Mouse (Mus musculus): ENCODE measurements around the gene Frmd8. TPM values are rescaled to one million over a fixed set of nuclear protein-coding genes. Genes with fewer than 3 reads are reported as not detected.

The Frmd8 gene
- polyA plus RNA-seq, 1 experiment from 2014 or later, result 24.0 TPM

- WGBS, result 84% methylated on average over 4 of the region's 4 CpGs
- TF ChIP-seq CTCF (IDR thresholded peaks at IDR 0.05; ENCODE audit: low read depth), result no peak
- ATAC-seq, result no peak
- H3K27me3 ChIP-seq (replicated peaks; ENCODE audit: control insufficient read depth, insufficient read depth, low read length), result no peaks in the 10 kb centered on the region
- no peak overlapping the region for H3K4me3 ChIP-seq (ENCODE audit: low read depth, low read length)
- H3K4me1 ChIP-seq (replicated peaks; ENCODE audit: control insufficient read depth, insufficient read depth, low read length), result peaks cover 5% of the 10 kb centered on the region
- no peak overlapping the region for H3K9ac ChIP-seq (ENCODE audit: low read depth, low read length)
- H3K27ac ChIP-seq (ENCODE audit: low read depth, low read length), result no peak overlapping the region
- H3K4me2 ChIP-seq (replicated peaks; ENCODE audit: low read depth), result no peak overlapping the region
- peaks cover 25% of the 10 kb centered on the region; the same call in 1 of the 2 replicates for H3K36me3 ChIP-seq (ENCODE audit: control insufficient read depth, insufficient read depth)
- H3K9me3 ChIP-seq (ENCODE audit: control insufficient read depth), result no peaks in the 10 kb centered on the region
These were observed 48.4 kb downstream of the Frmd8 start for GRCm38 (mm10) chr19:5826731-5827002.

- H3K9ac ChIP-seq (ENCODE audit: low read depth, low read length), result no peak overlapping the region
- no peak for ATAC-seq
- no peaks in the 10 kb centered on the region for H3K9me3 ChIP-seq (ENCODE audit: control insufficient read depth)
- no peak overlapping the region for H3K4me3 ChIP-seq (ENCODE audit: low read depth, low read length)
- H3K27ac ChIP-seq (ENCODE audit: low read depth, low read length), result no peak overlapping the region
- no peak overlapping the region for H3K4me2 ChIP-seq (replicated peaks; ENCODE audit: low read depth)
- peaks cover 5% of the 10 kb centered on the region for H3K4me1 ChIP-seq (replicated peaks; ENCODE audit: control insufficient read depth, insufficient read depth, low read length)
- no peaks in the 10 kb centered on the region for H3K27me3 ChIP-seq (replicated peaks; ENCODE audit: control insufficient read depth, insufficient read depth, low read length)
- peaks cover 25% of the 10 kb centered on the region; the same call in 1 of the 2 replicates for H3K36me3 ChIP-seq (ENCODE audit: control insufficient read depth, insufficient read depth)
- 93% methylated on average over 5 of the region's 5 CpGs for WGBS
- no peak for TF ChIP-seq CTCF (IDR thresholded peaks at IDR 0.05; ENCODE audit: low read depth)
These were observed 49.0 kb downstream of the Frmd8 start for GRCm38 (mm10) chr19:5825901-5826730.

- Histone ChIP-seq H3K9me3 (ENCODE audit: control insufficient read depth) (no peaks in the 10 kb centered on the region), H3K27me3 (replicated peaks; ENCODE audit: control insufficient read depth, insufficient read depth, low read length) (no peaks in the 10 kb centered on the region), H3K36me3 (ENCODE audit: control insufficient read depth, insufficient read depth) (peaks cover 25% of the 10 kb centered on the region; the same call in 1 of the 2 replicates), H3K4me3 (ENCODE audit: low read depth, low read length) (no peak overlapping the region), H3K4me2 (replicated peaks; ENCODE audit: low read depth) (no peak overlapping the region), H3K9ac (ENCODE audit: low read depth, low read length) (no peak overlapping the region), H3K4me1 (replicated peaks; ENCODE audit: control insufficient read depth, insufficient read depth, low read length) (peaks cover 5% of the 10 kb centered on the region), H3K27ac (ENCODE audit: low read depth, low read length) (peak overlapping the region; percentile 63; the same call in 1 of the 2 replicates)
- no peak for TF ChIP-seq CTCF (IDR thresholded peaks at IDR 0.05; ENCODE audit: low read depth)
- 85% methylated on average over 10 of the region's 10 CpGs for WGBS
- no peak for ATAC-seq
These were observed 50.1 kb downstream of the Frmd8 start for GRCm38 (mm10) chr19:5824826-5825617.

- no peak overlapping the region for H3K4me3 ChIP-seq (ENCODE audit: low read depth, low read length)
- H3K4me2 ChIP-seq (replicated peaks; ENCODE audit: low read depth), result no peak overlapping the region
- no peak for TF ChIP-seq CTCF (IDR thresholded peaks at IDR 0.05; ENCODE audit: low read depth)
- H3K36me3 ChIP-seq (ENCODE audit: control insufficient read depth, insufficient read depth), result peaks cover 23% of the 10 kb centered on the region; the same call in 1 of the 2 replicates
- H3K9ac ChIP-seq (ENCODE audit: low read depth, low read length), result no peak overlapping the region
- H3K9me3 ChIP-seq (ENCODE audit: control insufficient read depth), result no peaks in the 10 kb centered on the region
- no peak for ATAC-seq
- H3K27me3 ChIP-seq (replicated peaks; ENCODE audit: control insufficient read depth, insufficient read depth, low read length), result no peaks in the 10 kb centered on the region
- peaks cover 5% of the 10 kb centered on the region for H3K4me1 ChIP-seq (replicated peaks; ENCODE audit: control insufficient read depth, insufficient read depth, low read length)
- H3K27ac ChIP-seq (ENCODE audit: low read depth, low read length), result peak overlapping the region; percentile 63; the same call in 1 of the 2 replicates
- 63% methylated on average over 22 of the region's 22 CpGs for WGBS
These were observed 50.8 kb downstream of the Frmd8 start for GRCm38 (mm10) chr19:5824043-5824825.

GRCm38 (mm10) chr19:5823266-5823839 is 51.7 kb downstream of the Frmd8 start:
- 55% methylated on average over 9 of the region's 9 CpGs for WGBS
- Histone ChIP-seq H3K9ac (ENCODE audit: low read depth, low read length) (no peak overlapping the region), H3K9me3 (ENCODE audit: control insufficient read depth) (no peaks in the 10 kb centered on the region), H3K27ac (ENCODE audit: low read depth, low read length) (peak overlapping the region; percentile 41; the same call in 1 of the 2 replicates), H3K4me3 (ENCODE audit: low read depth, low read length) (no peak overlapping the region), H3K27me3 (replicated peaks; ENCODE audit: control insufficient read depth, insufficient read depth, low read length) (no peaks in the 10 kb centered on the region), H3K4me2 (replicated peaks; ENCODE audit: low read depth) (0 out of 2 replicates have a peak overlapping the region, but pooled peaks have one; percentile 13), H3K36me3 (ENCODE audit: control insufficient read depth, insufficient read depth) (peaks cover 16% of the 10 kb centered on the region; the same call in 1 of the 2 replicates), H3K4me1 (replicated peaks; ENCODE audit: control insufficient read depth, insufficient read depth, low read length) (peaks cover 5% of the 10 kb centered on the region)
- TF ChIP-seq CTCF (IDR thresholded peaks at IDR 0.05; ENCODE audit: low read depth), result peak; percentile 13; the same call in 1 of the 2 replicates
- no peak for ATAC-seq
